Comparison of ENCODE assay signal across 19 mouse cellular contexts in the genomic region with DNA sequence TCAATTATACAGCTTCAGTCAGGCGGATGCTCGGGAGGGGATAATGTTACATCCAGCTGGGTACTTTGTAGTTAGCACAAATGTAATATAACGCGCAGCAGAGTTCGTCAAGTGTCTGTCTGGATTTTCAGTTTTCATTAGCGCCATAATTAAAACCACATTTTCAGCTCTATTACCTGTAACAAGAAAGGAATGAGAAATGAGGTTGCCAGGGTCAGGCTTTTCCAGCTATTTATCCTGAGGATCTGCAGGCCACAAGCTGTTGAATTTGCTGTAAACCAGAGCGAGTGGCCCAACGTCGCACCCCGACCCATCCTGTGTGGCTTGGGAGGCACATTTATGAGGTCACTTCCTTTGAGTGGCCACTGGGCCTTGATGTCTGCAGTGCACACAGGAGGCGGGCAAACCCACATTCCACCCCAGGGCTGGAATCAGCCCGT. TPM values are rescaled to one million over a fixed set of nuclear protein-coding genes. Genes with fewer than 3 reads are reported as not detected.
DNase-seq lines count a peak whose midpoint lies in the region; ATAC-seq and TF ChIP-seq lines count a peak whose summit lies in the region.
"Had no signal": no experiment of that assay in that cellular context is flagged by ENCODE, and none has a peak within 500 bp of the region (broad histone marks: within the 10 kb centered on the region; RNA-seq: fewer than 3 reads in every experiment).

No protein-coding gene starts in this region.

- no peak for ATAC-seq in kidney, postnatal 0 days (replicated peaks; ENCODE audit: low FRiP score, low read depth)
- peak; percentile 68 for ATAC-seq in limb, embryonic 13.5 days (ENCODE audit: low FRiP score, low read depth)
- no peak for ATAC-seq in heart, embryonic 12.5 days (ENCODE audit: insufficient number of reproducible peaks, low FRiP score)
- ATAC-seq: CD4-positive, CD25-positive, alpha-beta regulatory T cell, adult 4 months had no signal

- H3K9ac ChIP-seq in kidney, postnatal 0 days (ENCODE audit: low read depth, low read length), result no peak overlapping the region
- H3K9ac ChIP-seq in limb, embryonic 13.5 days, result no peak overlapping the region
- H3K9ac ChIP-seq in heart, embryonic 12.5 days, result no peak overlapping the region
- H3K9ac ChIP-seq: hindbrain, embryonic 14.5 days; liver, embryonic 13.5 days; neural tube, embryonic 12.5 days had no signal

- H3K27me3 ChIP-seq in kidney, postnatal 0 days (ENCODE audit: insufficient read depth, low read length), result no peaks in the 10 kb centered on the region
- H3K27me3 ChIP-seq in embryonic facial prominence, embryonic 10.5 days (replicated peaks; ENCODE audit: low read depth, poor library complexity, severe bottlenecking), result peaks cover 24% of the 10 kb centered on the region
- peaks cover 17% of the 10 kb centered on the region for H3K27me3 ChIP-seq in limb, embryonic 13.5 days
- H3K27me3 ChIP-seq in heart, embryonic 12.5 days (replicated peaks), result no peaks in the 10 kb centered on the region
- H3K27me3 ChIP-seq: liver, embryonic 13.5 days; neural tube, embryonic 12.5 days had no signal

- 0 out of 2 replicates have a peak, but pooled peaks cover 5% of the 10 kb centered on the region for H3K4me1 ChIP-seq in kidney, postnatal 0 days (replicated peaks; ENCODE audit: insufficient read depth, low read length)
- H3K4me1 ChIP-seq in embryonic facial prominence, embryonic 10.5 days, result peaks cover 38% of the 10 kb centered on the region
- H3K4me1 ChIP-seq in limb, embryonic 13.5 days, result peaks cover 36% of the 10 kb centered on the region
- no peaks in the 10 kb centered on the region; the same call in 1 of the 2 replicates for H3K4me1 ChIP-seq in heart, embryonic 12.5 days (replicated peaks)
- H3K4me1 ChIP-seq: liver, embryonic 13.5 days; neural tube, embryonic 12.5 days had no signal

- TF ChIP-seq CTCF in kidney, postnatal 0 days (IDR thresholded peaks at IDR 0.05; ENCODE audit: low read depth), result no peak

- no peak overlapping the region for H3K4me2 ChIP-seq in kidney, postnatal 0 days (ENCODE audit: low read length)
- H3K4me2 ChIP-seq in limb, embryonic 13.5 days (replicated peaks), result peak overlapping the region; percentile 30
- no peak overlapping the region for H3K4me2 ChIP-seq in heart, embryonic 12.5 days
- H3K4me2 ChIP-seq: hindbrain, embryonic 14.5 days; liver, embryonic 13.5 days; neural tube, embryonic 12.5 days had no signal

- H3K27ac ChIP-seq in kidney, postnatal 0 days, result no peak overlapping the region
- H3K27ac ChIP-seq in embryonic facial prominence, embryonic 10.5 days (replicated peaks), result peak overlapping the region; percentile 69
- 0 out of 2 replicates have a peak overlapping the region, but pooled peaks have one; percentile 29 for H3K27ac ChIP-seq in limb, embryonic 13.5 days
- no peak overlapping the region for H3K27ac ChIP-seq in heart, embryonic 12.5 days (ENCODE audit: poor library complexity, severe bottlenecking)
- H3K27ac ChIP-seq: hindbrain, embryonic 14.5 days; left cerebral cortex, adult 2 months; liver, embryonic 13.5 days; neural tube, embryonic 12.5 days had no signal

- 25% methylated on average over 12 of the region's 12 CpGs for WGBS in kidney, postnatal 0 days
- WGBS in embryonic facial prominence, embryonic 10.5 days, result 30% methylated on average over 12 of the region's 12 CpGs
- 11% methylated on average over 12 of the region's 12 CpGs for WGBS in limb, embryonic 13.5 days
- WGBS in heart, embryonic 12.5 days, result 67% methylated on average over 12 of the region's 12 CpGs

- H3K4me3 ChIP-seq in kidney, postnatal 0 days (replicated peaks; ENCODE audit: low read depth, low read length), result no peak overlapping the region
- no peak overlapping the region for H3K4me3 ChIP-seq in embryonic facial prominence, embryonic 10.5 days
- no peak overlapping the region for H3K4me3 ChIP-seq in limb, embryonic 13.5 days
- H3K4me3 ChIP-seq in heart, embryonic 12.5 days, result no peak overlapping the region
- H3K4me3 ChIP-seq: left cerebral cortex, adult 2 months; liver, embryonic 13.5 days; megakaryocyte, embryonic 14.5 days; neural tube, embryonic 12.5 days had no signal

- no peaks in the 10 kb centered on the region for H3K9me3 ChIP-seq in kidney, postnatal 0 days (replicated peaks; ENCODE audit: low read length)
- H3K9me3 ChIP-seq in embryonic facial prominence, embryonic 10.5 days, result no peaks in the 10 kb centered on the region
- H3K9me3 ChIP-seq in limb, embryonic 13.5 days, result no peaks in the 10 kb centered on the region
- no peaks in the 10 kb centered on the region for H3K9me3 ChIP-seq in heart, embryonic 12.5 days (replicated peaks)
- H3K9me3 ChIP-seq: liver, embryonic 13.5 days; megakaryocyte, embryonic 14.5 days; neural tube, embryonic 12.5 days had no signal

- peak; percentile 57 for DNase-seq in kidney, postnatal 0 days (ENCODE audit: low spot score)
- no peak for DNase-seq in kidney, adult 11 months
- peak; percentile 75 for DNase-seq in embryo, embryonic 10 days (ENCODE audit: low spot score)
- DNase-seq in embryonic facial prominence, embryonic 10.5 days (ENCODE audit: low spot score), result peak; percentile 83
- no peak for DNase-seq in spleen, postnatal 4 days (ENCODE audit: low spot score in 2 of 2)
- DNase-seq in frontal cortex, postnatal 25 days (ENCODE audit: low spot score in 2 of 2), result no peak
- DNase-seq: adrenal gland, postnatal 10 days; cerebellum, adult 2 months; heart, adult 18-20 months; kidney, adult 8-10 months; liver, embryonic 13.5 days; thymus, adult 18-20 months had no signal

- H3K36me3 ChIP-seq in kidney, postnatal 0 days (ENCODE audit: insufficient read depth, low read length), result no peaks in the 10 kb centered on the region
- no peaks in the 10 kb centered on the region for H3K36me3 ChIP-seq in embryonic facial prominence, embryonic 10.5 days (replicated peaks)
- no peaks in the 10 kb centered on the region for H3K36me3 ChIP-seq in limb, embryonic 13.5 days
- H3K36me3 ChIP-seq in heart, embryonic 12.5 days, result no peaks in the 10 kb centered on the region
- H3K36me3 ChIP-seq: liver, embryonic 13.5 days; neural tube, embryonic 12.5 days had no signal

RNA-seq across cellular contexts. Expression of a gene that starts 41.8 kb away (rescaled TPM):
- 38.0 and 44.0 TPM in 2 replicates for polyA plus RNA-seq in kidney, postnatal 0 days (2015; fragmentation: Nextera tagmentation; extraction: Ambion mirVana)
- 41.3 and 43.1 TPM in 2 replicates for polyA plus RNA-seq in embryonic facial prominence, embryonic 10.5 days (2016; fragmentation: Nextera tagmentation; extraction: Ambion mirVana)
- polyA plus RNA-seq in limb, embryonic 13.5 days (2015; fragmentation: Nextera tagmentation; extraction: Ambion mirVana), result 43.6 and 48.5 TPM in 2 replicates
- polyA plus RNA-seq in heart, embryonic 12.5 days (2016; fragmentation: Nextera tagmentation; extraction: Ambion mirVana), result 48.8 and 51.8 TPM in 2 replicates

Comparison
In these comparisons a context has a peak if more than half of its experiments do, and no peak if none do; other contexts are left out.
1. DNase-seq: peak in kidney, postnatal 0 days (single experiment), embryo, embryonic 10 days (single experiment) and embryonic facial prominence, embryonic 10.5 days (single experiment); none in kidney, adult 11 months (single experiment), spleen, postnatal 4 days (0 of 2) and frontal cortex, postnatal 25 days (0 of 2).
2. H3K27ac ChIP-seq: peak in embryonic facial prominence, embryonic 10.5 days (single experiment) and limb, embryonic 13.5 days (single experiment); none in kidney, postnatal 0 days (single experiment) and heart, embryonic 12.5 days (single experiment).